Mouse (Mus musculus) midbrain, embryonic 13.5 days (tissue): Measurements from ENCODE around the gene Ralgps1. TPM values are rescaled to one million over a fixed set of nuclear protein-coding genes. Genes with fewer than 3 reads are reported as not detected.
"Not testable (repeated sequence)": the region's sequence is repeated elsewhere in the genome, so short reads cannot be mapped to it uniquely, and the experiment has no call there.

Experiments used
- ATAC-seq: fragments of 200-750 bp; cut with Nextera tagmentation; 2 replicates; pipeline ENCODE4 v1.8.0; 2017; ENCODE audit warnings: mild to moderate bottlenecking, moderate TSS enrichment, moderate library complexity
- H3K27ac ChIP-seq: fragments of 300-500 bp; sonication (generic); 2 replicates; pipeline ENCODE4 v1.5.1; 2015; ENCODE audit warnings: inconsistent platforms, mild to moderate bottlenecking, moderate library complexity
- H3K27me3 ChIP-seq: fragments of 300-500 bp; sonication (generic); 2 replicates; pipeline ENCODE4 v1.6.1; 2015; ENCODE audit warnings: mild to moderate bottlenecking, inconsistent platforms
- H3K36me3 ChIP-seq: fragments of 300-500 bp; sonication (generic); 2 replicates; pipeline ENCODE4 v1.6.1; 2015; ENCODE audit warnings: mild to moderate bottlenecking, inconsistent platforms
- H3K4me1 ChIP-seq: fragments of 300-500 bp; sonication (generic); replicated peaks from 2 replicates; pipeline ENCODE4 v1.6.1; 2015; ENCODE audit warnings: inconsistent platforms
- H3K4me2 ChIP-seq: fragments of 300-500 bp; sonication (generic); replicated peaks from 2 replicates; pipeline ENCODE4 v1.6.1; 2015; ENCODE audit warnings: moderate library complexity, mild to moderate bottlenecking, inconsistent platforms
- H3K4me3 ChIP-seq: fragments of 300-500 bp; sonication (generic); replicated peaks from 2 replicates; pipeline ENCODE4 v1.5.1; 2015; ENCODE audit warnings: mild to moderate bottlenecking, inconsistent platforms
- H3K9ac ChIP-seq: fragments of 300-500 bp; sonication (generic); replicated peaks from 2 replicates; pipeline ENCODE4 v1.6.1; 2015; ENCODE audit warnings: mild to moderate bottlenecking, inconsistent platforms
- H3K9me3 ChIP-seq: fragments of 300-500 bp; sonication (generic); 2 replicates; pipeline ENCODE4 v1.6.1; 2016; ENCODE audit warnings: mild to moderate bottlenecking, inconsistent platforms
- WGBS: fragments of 180-500 bp; shearing (Covaris S2); methylation state at CpG from one replicate; pipeline ENCODE4 v1.1.7; 2015; 5-methylcytosine and 5-hydroxymethylcytosine counted together
- polyA plus RNA-seq: library from polyadenylated mRNA; unstranded; fragments of >200 nt; fragmentation: Nextera tagmentation; extraction: Ambion mirVana; gene quantifications from 2 replicates; pipeline ENCODE4 v1.2.1, GENCODE M21; 2015

Ralgps1 gene
- polyA plus RNA-seq, 1 experiment from 2014 or later = 37.0 TPM

DNA sequence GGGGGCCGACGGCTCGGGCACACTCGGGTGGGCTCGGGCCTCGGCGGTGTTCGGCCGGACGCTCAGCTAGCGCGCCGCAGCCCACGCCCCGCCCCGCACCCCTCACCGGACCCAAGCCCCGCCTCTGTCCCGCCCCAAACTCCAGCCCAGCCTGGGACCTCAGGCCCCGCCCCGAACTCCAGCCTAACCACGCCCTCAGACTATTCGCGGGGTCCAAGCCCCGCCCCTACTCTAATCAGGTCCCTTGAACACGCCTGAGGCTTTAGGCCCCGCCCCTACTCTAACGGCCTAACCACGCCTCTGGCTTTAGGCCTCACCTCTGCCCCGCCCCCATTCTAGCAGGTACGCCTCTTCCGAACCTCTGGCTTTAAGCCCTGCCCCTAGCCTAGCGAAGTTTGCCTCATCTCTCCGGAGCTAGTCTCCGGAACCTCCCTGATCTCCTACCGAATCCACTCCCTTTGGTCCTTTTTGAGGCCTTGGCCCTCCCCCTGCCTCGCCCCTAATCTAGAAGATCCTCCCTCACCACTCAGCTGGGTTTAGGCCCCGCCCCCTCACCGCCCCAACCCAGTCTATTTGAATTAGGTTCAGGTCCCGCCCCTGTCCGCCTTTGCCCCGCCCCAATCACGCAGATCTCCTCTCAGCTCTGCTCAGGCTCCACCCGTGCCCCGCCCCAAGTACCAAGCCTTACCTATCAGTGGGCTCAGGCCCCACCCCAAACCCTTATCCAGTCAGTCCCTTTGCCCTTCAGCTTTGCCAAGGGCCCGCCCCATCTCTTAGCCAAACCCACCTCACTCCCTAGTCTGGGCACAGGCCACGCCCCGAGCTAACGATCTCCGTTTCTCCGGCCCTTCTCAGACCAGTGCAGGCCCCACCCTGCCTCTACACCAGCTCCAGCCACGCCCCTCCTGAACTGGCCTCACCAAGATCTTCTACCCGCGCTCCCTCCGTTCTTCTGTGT lies 240.5 kb downstream of the Ralgps1 start:
- WGBS = under 1% methylated on average over 54 of the region's 55 CpGs
- peak; percentile 92 for ATAC-seq
- Histone ChIP-seq H3K4me2 (peak overlapping the region; percentile 99), H3K27me3 (peaks cover 35% of the 10 kb centered on the region), H3K4me3 (peak overlapping the region; percentile 71), H3K9me3 (no peaks in the 10 kb centered on the region), H3K4me1 (peaks cover 24% of the 10 kb centered on the region), H3K36me3 (0 out of 2 replicates have a peak, but pooled peaks cover 1% of the 10 kb centered on the region), H3K27ac (peak overlapping the region; percentile 19; the same call in 1 of the 2 replicates), H3K9ac (peak overlapping the region; percentile 81)

DNA sequence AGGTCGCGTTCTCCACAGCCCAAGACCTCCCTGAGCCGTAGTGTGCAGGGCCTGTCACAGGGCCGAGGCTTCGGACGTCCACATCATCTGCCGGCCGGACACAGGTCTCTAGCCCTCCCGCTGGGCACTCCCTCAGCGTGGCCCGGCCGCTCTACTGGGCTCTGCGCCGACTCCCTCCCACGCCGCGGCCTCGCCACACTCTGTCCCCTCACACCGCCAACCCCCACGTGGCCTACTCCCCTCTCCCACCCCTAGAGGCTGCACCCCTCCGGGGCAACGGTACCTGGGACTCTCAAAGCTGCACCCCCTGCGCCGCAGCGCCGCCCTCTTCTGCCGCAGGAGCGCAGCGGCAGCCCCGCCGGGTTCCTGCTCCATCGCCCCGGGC lies 241.2 kb downstream of the Ralgps1 start:
- peak overlapping the region; percentile 19; the same call in 1 of the 2 replicates for H3K27ac ChIP-seq

DNA sequence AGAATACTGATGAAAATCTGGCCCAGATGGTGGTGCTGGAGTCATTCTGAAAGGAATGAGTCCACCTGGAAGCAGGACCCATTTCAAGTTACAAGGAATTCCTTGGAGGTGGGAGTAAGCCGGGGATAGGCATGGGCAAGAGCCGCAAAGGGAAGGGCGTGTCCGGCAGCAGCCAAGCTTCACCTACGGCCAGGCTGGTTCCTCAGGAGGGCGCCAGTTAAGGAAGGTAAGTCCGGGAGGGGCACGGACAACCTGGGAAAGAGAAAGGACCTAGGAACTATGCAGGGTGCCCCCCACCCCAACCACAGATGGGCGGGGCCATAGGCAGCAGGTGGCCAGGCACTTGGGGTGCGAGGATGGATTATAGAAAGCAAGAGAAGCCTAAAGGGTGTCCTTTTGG lies 241.6 kb downstream of the Ralgps1 start:
- Histone ChIP-seq H3K4me1 (peaks cover 24% of the 10 kb centered on the region), H3K36me3 (no peaks in the 10 kb centered on the region), H3K4me2 (peak overlapping the region; percentile 99), H3K9me3 (no peaks in the 10 kb centered on the region), H3K27ac (no peak overlapping the region), H3K4me3 (peak overlapping the region; percentile 71), H3K27me3 (peaks cover 33% of the 10 kb centered on the region), H3K9ac (peak overlapping the region; percentile 81)
- 5% methylated on average over 10 of the region's 10 CpGs for WGBS
- peak; percentile 0; the same call in 1 of the 2 replicates for ATAC-seq

More for the DNA sequence above, 241.2 kb downstream of the Ralgps1 start:
- H3K4me3 ChIP-seq = peak overlapping the region; percentile 71
- peaks cover 35% of the 10 kb centered on the region for H3K27me3 ChIP-seq
- ATAC-seq = peak; percentile 58
- WGBS = under 1% methylated on average over 33 of the region's 33 CpGs
- no peaks in the 10 kb centered on the region for H3K9me3 ChIP-seq
- peaks cover 24% of the 10 kb centered on the region for H3K4me1 ChIP-seq
- H3K9ac ChIP-seq = peak overlapping the region; percentile 81
- H3K4me2 ChIP-seq = peak overlapping the region; percentile 99
- H3K36me3 ChIP-seq = no peaks in the 10 kb centered on the region

DNA sequence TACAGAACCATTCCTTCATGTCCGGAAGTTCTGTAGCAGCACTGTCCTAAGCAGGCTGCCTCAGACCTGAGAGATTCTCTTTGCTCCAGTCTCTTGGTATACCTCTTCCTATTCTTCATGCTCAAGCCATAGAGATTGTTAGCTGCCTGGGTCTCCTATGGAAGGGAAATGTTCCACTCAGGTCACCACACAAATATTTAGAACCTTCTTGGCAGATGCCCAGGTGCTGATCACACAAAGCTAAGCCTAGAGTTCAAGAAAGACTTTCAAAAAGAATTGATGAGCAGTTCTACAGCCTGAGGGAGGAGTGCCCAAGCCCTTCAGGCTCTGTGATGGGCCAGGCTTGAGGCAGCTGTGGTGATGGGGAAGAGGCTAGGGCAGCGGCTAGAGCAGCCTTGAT lies 242.3 kb downstream of the Ralgps1 start:
- WGBS = 80% methylated on average over 2 of the region's 2 CpGs
- Histone ChIP-seq H3K4me2 (peak overlapping the region; percentile 99), H3K4me1 (peaks cover 24% of the 10 kb centered on the region), H3K9ac (peak overlapping the region; percentile 81; the same call in 1 of the 2 replicates), H3K36me3 (no peaks in the 10 kb centered on the region), H3K9me3 (no peaks in the 10 kb centered on the region), H3K4me3 (peak overlapping the region; percentile 71), H3K27me3 (peaks cover 31% of the 10 kb centered on the region), H3K27ac (no peak overlapping the region)
- no peak for ATAC-seq

DNA sequence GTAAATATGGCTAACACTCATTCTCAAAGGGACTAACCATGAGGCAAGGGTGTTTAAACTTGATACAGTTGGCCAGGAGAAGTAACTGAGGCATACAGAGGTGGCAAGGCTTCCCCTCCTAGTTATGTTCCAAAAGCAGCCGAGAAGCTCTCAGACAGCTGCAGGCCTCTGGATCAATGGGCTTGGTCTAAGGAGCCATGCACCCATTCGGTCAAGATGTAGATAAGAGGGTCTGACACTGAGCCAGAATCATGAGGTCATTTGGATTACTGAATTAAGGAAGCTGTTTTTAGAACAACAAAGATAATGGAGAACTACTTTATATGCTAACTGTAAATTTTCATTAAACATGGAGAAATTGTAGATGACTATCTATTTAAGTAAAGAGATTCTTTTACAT lies 244.0 kb downstream of the Ralgps1 start:
- H3K9ac ChIP-seq = no peak overlapping the region
- no peak overlapping the region for H3K27ac ChIP-seq
- no peaks in the 10 kb centered on the region for H3K36me3 ChIP-seq
- no peaks in the 10 kb centered on the region for H3K9me3 ChIP-seq
- ATAC-seq = no peak
- peaks cover 18% of the 10 kb centered on the region for H3K27me3 ChIP-seq
- 77% methylated on average over 2 of the region's 2 CpGs for WGBS
- H3K4me3 ChIP-seq = no peak overlapping the region
- H3K4me1 ChIP-seq = peaks cover 24% of the 10 kb centered on the region
- H3K4me2 ChIP-seq = no peak overlapping the region

DNA sequence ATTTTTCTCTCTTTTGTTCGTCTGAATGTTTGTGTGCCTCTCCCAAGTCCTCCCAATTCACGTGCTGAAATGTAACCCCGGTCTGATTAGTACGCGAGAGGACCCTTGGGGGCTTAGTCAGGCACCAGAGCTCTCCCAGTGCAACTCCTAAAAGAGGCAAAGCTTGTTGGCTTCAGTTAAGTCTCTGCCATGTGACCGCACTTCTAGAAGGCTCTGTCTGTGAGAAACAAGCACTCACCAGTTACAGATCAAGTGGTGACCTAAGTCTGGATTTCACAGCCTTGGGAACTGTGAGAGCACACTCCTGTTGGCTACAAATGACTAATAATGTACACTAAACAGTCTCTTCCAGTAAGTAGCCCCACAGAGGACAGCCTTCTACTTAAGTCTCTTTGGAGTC lies 248.4 kb downstream of the Ralgps1 start:
- no peaks in the 10 kb centered on the region for H3K4me1 ChIP-seq
- no peak overlapping the region for H3K4me3 ChIP-seq
- no peak overlapping the region for H3K27ac ChIP-seq
- no peak overlapping the region for H3K4me2 ChIP-seq
- H3K9me3 ChIP-seq = no peaks in the 10 kb centered on the region
- WGBS = 70% methylated on average over 6 of the region's 6 CpGs
- H3K27me3 ChIP-seq = no peaks in the 10 kb centered on the region
- no peak for ATAC-seq
- H3K36me3 ChIP-seq = no peaks in the 10 kb centered on the region
- H3K9ac ChIP-seq = no peak overlapping the region

DNA sequence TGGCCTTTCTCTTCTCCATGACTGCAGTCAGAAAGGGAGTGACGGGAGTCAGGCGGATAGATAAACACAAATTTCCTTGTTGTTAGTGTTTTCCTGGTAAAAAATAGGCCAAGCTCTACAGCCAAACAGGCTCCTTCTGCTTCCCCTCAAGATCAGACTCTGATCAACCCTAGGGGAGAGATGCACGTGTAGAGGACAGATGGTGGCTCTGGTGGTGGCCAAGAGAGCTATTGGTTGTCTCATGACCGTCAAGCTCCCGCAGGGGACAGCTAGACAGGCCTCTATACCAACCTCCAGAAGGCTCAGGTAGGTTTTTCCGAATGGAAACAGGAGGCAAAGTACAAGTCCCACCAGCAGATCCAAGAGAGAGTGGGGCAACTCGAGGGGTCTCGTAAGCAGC lies 270.8 kb downstream of the Ralgps1 start:
- Histone ChIP-seq H3K36me3 (no peaks in the 10 kb centered on the region), H3K27ac (no peak overlapping the region), H3K4me3 (no peak overlapping the region), H3K9ac (no peak overlapping the region), H3K4me1 (no peaks in the 10 kb centered on the region), H3K4me2 (no peak overlapping the region), H3K27me3 (no peaks in the 10 kb centered on the region), H3K9me3 (no peaks in the 10 kb centered on the region)
- ATAC-seq = no peak
- WGBS = 88% methylated on average over 8 of the region's 8 CpGs

DNA sequence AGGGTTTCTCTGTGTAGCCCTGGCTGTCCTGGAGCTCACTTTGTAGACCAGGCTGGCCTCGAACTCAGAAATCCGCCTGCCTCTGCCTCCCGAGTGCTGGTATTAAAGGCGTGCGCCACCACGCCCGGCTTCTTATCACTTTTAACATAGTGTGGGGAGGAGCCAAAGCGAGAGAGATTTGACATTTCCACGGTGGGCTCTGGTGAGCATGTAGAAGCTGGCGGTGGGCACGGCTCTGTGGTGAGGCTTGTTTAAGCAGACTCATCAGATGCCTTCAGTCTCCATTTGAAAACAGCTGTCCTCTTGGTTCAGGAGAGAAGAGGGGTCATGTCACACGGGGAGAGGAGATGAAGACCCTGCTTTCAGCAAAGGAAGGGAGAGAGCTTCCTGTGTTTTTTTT lies 274.0 kb downstream of the Ralgps1 start:
- not testable (repeated sequence) for H3K36me3 ChIP-seq, H3K27me3 ChIP-seq, H3K4me2 ChIP-seq, H3K9ac ChIP-seq, H3K4me1 ChIP-seq, H3K4me3 ChIP-seq, H3K27ac ChIP-seq, H3K9me3 ChIP-seq, ATAC-seq
- 94% methylated on average over 12 of the region's 12 CpGs for WGBS

DNA sequence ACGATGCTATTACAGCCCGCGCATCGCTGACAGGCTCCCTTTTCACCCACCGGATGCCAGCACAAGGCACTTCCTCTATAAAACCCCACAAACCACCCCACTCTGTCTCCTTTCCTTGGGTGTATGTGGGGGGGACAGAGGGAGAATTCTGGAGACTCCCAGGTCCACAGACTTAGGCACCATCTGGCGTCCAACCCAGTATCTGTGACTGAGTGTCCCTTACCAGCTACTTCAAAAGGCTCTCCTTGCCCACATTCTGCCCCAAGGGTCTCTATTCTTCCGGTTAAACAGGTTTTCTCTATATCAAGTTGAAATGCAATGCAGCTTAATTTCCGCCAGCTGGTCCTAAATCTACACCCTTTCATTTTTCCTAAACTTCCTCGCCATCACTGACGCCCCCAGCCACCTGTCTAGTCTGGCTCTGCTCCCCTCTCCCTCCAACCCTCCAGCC lies 276.0 kb downstream of the Ralgps1 start:
- 74% methylated on average over 10 of the region's 10 CpGs for WGBS

DNA sequence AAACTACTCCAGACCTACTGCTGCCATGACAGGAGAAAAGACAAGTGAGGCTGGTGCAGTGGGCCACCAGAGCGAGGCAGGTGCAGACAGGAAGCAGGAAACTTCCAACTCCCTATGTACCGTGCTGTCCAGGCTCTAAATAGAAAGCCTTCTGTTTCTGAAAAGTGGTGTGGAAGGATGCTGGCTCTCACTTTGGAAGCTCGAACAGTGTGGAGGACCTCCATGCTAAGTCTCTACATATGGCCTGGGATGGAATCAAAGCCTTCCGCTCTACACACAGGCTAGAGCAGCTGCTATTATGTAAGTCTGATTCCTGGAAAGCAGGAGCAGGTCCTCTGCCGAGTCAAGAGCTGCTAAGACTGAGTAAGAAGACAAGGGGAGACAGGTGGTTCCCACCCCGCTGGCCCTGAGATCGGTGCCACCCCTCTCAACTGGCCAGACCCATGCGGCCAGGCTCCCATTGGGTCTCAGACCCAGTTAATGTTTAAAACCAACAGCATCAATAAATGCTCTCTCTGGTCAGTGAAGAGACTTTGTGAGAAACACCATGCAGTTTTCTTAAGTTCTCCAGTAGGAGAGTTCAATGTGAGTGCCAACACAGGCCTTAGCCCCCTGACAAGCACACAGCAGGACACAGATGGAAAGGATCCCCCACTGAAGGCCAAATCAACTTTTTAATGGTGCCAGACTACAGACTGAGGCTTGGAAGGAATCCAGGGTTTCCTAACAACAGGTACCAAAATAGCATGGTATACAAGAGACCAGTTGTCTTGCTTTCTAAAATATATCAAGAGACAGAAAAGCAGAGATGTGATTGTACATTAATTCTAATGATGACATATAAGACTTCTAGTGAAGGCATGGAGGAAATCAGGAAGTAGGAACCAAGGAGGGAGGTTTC lies 280.4 kb downstream of the Ralgps1 start:
- H3K27ac ChIP-seq = no peak overlapping the region
- ATAC-seq = no peak
- H3K27me3 ChIP-seq = no peaks in the 10 kb centered on the region
- no peaks in the 10 kb centered on the region for H3K4me1 ChIP-seq
- H3K4me3 ChIP-seq = no peak overlapping the region
- H3K4me2 ChIP-seq = no peak overlapping the region
- H3K36me3 ChIP-seq = no peaks in the 10 kb centered on the region
- H3K9ac ChIP-seq = no peak overlapping the region
- WGBS = 86% methylated on average over 8 of the region's 8 CpGs
- H3K9me3 ChIP-seq = no peaks in the 10 kb centered on the region

More for the DNA sequence above, 276.0 kb downstream of the Ralgps1 start:
- Histone ChIP-seq H3K27me3 (no peaks in the 10 kb centered on the region), H3K9ac (no peak overlapping the region), H3K4me3 (no peak overlapping the region), H3K4me2 (no peak overlapping the region), H3K4me1 (no peaks in the 10 kb centered on the region), H3K9me3 (no peaks in the 10 kb centered on the region), H3K27ac (no peak overlapping the region), H3K36me3 (no peaks in the 10 kb centered on the region)
- no peak for ATAC-seq

DNA sequence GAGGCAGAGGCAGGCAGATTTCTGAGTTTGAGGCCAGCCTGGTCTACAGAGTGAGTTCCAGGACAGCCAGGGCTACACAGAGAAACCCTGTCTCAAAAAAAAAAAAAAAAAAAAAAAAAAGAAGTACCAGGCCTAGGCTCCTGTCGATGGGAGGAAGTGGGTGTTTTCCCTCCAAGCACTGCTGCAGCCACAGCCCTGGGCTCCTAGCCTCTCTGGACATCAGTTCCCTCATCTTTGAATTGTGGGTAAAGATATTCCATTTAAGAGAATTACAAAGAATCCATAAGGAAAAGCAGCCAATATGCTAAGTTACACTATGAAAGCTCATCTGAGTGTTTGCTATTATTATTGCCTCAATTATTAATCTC lies 281.3 kb downstream of the Ralgps1 start:
- 100% methylated on average over 1 of the region's 1 CpGs for WGBS
- H3K9me3 ChIP-seq, H3K4me1 ChIP-seq, H3K36me3 ChIP-seq, H3K4me3 ChIP-seq, H3K9ac ChIP-seq, H3K4me2 ChIP-seq, ATAC-seq, H3K27ac ChIP-seq, H3K27me3 ChIP-seq: not testable (repeated sequence)
